Mouse (Mus musculus): Measurements from ENCODE around the gene Prkra. TPM values are rescaled to one million over a fixed set of nuclear protein-coding genes. Genes with fewer than 3 reads are reported as not detected.
A peak's percentile ranks its signal among the peaks of the same experiment; 100 is the strongest.

The Prkra gene
- total and polyA plus RNA-seq, 3 experiments = 9.6 to 12.4 (median 12.1) TPM

DNA sequence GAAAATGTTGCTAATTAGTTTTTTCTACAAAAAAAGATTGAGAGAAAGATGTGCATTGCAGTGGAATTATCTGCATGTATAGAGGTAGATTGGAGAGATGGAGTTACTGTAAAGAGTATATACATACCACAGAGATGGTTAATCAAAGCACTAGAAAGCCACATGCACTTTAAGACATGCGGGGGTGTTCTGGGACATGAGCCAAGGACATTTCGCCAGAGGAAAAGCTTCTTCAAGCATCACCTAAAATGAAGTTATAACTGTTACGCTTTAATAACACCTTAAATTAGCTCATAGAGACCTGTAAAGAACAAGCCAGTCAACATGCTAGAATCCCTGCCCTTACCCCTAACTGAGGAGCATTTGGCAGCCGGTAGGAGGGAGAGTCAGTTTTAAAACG lies 19.4 kb upstream of the Prkra start:
- H3K27me3 ChIP-seq (ENCODE audit: control insufficient read depth, insufficient read depth, low read length) = no peaks in the 10 kb centered on the region
- 39% methylated on average over 5 of the region's 5 CpGs for WGBS
- no peak overlapping the region for H3K9ac ChIP-seq (ENCODE audit: low read depth, low read length)
- TF ChIP-seq POLR2A (IDR thresholded peaks at IDR 0.05; ENCODE audit: insufficient read depth, low read depth, low read length) (no peak), CTCF (IDR thresholded peaks at IDR 0.05) (no peak), EP300 (IDR thresholded peaks at IDR 0.05; ENCODE audit: insufficient read depth, low read depth, low read length) (no peak)
- no peaks in the 10 kb centered on the region for H3K79me2 ChIP-seq (replicated peaks; ENCODE audit: control insufficient read depth, insufficient read depth, low read length)
- DNase-seq = no peak
- no peaks in the 10 kb centered on the region; the same call in 1 of the 2 replicates for H3K4me1 ChIP-seq (ENCODE audit: control insufficient read depth, insufficient read depth, low read length)
- peaks cover 2% of the 10 kb centered on the region; the same call in 1 of the 2 replicates for H3K36me3 ChIP-seq (ENCODE audit: control insufficient read depth, insufficient read depth, low read length)
- no peak overlapping the region for H3K27ac ChIP-seq
- intact Hi-C loops (cut with DNase I) = no loop called here
- H3K4me3 ChIP-seq = no peak overlapping the region

DNA sequence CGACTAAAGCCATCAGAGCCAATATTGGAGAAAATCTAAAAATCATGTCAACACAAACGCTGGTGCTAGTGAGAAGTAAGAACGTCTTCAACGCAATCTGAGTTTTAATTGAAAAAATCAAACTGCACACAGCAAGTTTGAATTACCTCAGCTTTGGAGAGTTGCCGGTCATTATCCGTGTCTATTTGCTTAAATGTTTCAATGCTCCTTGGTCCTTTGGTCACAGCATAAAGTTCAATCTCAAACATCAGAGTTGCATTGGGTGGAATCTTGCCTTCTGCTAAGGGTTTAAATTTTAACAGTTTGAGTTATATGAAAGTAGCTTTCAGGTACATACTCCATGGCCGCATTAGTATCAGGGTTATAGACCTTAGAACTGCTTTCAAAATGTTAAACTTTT lies 17.7 kb upstream of the Prkra start:
- H3K9ac ChIP-seq (ENCODE audit: low read depth, low read length) = no peak overlapping the region
- H3K27me3 ChIP-seq (ENCODE audit: control insufficient read depth, insufficient read depth, low read length) = no peaks in the 10 kb centered on the region
- 96% methylated on average over 7 of the region's 7 CpGs for WGBS
- no peak overlapping the region for H3K4me3 ChIP-seq
- no peak for DNase-seq
- intact Hi-C loops (cut with DNase I) = no loop called here
- no peaks in the 10 kb centered on the region; the same call in 1 of the 2 replicates for H3K4me1 ChIP-seq (ENCODE audit: control insufficient read depth, insufficient read depth, low read length)
- H3K27ac ChIP-seq = no peak overlapping the region
- TF ChIP-seq EP300 (IDR thresholded peaks at IDR 0.05; ENCODE audit: insufficient read depth, low read depth, low read length) = no peak
- TF ChIP-seq CTCF (IDR thresholded peaks at IDR 0.05) = no peak
- no peak for TF ChIP-seq POLR2A (IDR thresholded peaks at IDR 0.05; ENCODE audit: insufficient read depth, low read depth, low read length)
- no peaks in the 10 kb centered on the region; the same call in 1 of the 2 replicates for H3K36me3 ChIP-seq (ENCODE audit: control insufficient read depth, insufficient read depth, low read length)
- no peaks in the 10 kb centered on the region for H3K79me2 ChIP-seq (replicated peaks; ENCODE audit: control insufficient read depth, insufficient read depth, low read length)

GRCm38 (mm10) chr2:76659419-76659818 lies 11.6 kb upstream of the Prkra start:
- H3K4me1 ChIP-seq (ENCODE audit: control insufficient read depth, insufficient read depth, low read length) = no peaks in the 10 kb centered on the region
- no peak for TF ChIP-seq CTCF (IDR thresholded peaks at IDR 0.05)
- no peak for TF ChIP-seq EP300 (IDR thresholded peaks at IDR 0.05; ENCODE audit: insufficient read depth, low read depth, low read length)
- no peak for TF ChIP-seq POLR2A (IDR thresholded peaks at IDR 0.05; ENCODE audit: insufficient read depth, low read depth, low read length)
- H3K9ac ChIP-seq (ENCODE audit: low read depth, low read length) = no peak overlapping the region
- intact Hi-C loops (cut with DNase I) = no loop called here
- DNase-seq = no peak
- no peaks in the 10 kb centered on the region for H3K36me3 ChIP-seq (ENCODE audit: control insufficient read depth, insufficient read depth, low read length)
- H3K27me3 ChIP-seq (ENCODE audit: control insufficient read depth, insufficient read depth, low read length) = no peaks in the 10 kb centered on the region
- no peak overlapping the region for H3K27ac ChIP-seq
- H3K4me3 ChIP-seq = no peak overlapping the region
- no peaks in the 10 kb centered on the region for H3K79me2 ChIP-seq (replicated peaks; ENCODE audit: control insufficient read depth, insufficient read depth, low read length)
- 65% methylated on average over 5 of the region's 8 CpGs for WGBS

DNA sequence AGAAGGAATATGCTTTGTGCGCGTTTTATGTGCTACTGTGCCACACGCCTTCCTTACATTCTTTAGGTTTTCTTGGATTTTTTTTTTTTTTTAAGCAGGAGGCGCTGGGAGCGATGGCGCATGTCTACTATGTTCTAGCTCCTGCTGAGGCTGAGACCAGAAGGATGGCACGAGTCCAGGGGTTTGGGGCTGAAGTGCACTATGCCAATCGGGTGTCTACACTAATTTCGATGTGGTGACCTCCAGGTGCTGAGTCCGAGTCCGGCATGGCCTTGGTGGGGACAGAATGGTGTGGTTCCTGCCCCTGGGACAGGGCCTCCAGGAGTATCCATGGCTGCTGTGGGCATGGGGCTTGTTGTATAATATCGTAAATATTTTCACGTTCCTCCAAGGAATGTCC lies 10.7 kb upstream of the Prkra start:
- Histone ChIP-seq H3K4me3 (no peak overlapping the region), H3K27ac (no peak overlapping the region), H3K9ac (ENCODE audit: low read depth, low read length) (no peak overlapping the region), H3K4me1 (ENCODE audit: control insufficient read depth, insufficient read depth, low read length) (no peaks in the 10 kb centered on the region), H3K36me3 (ENCODE audit: control insufficient read depth, insufficient read depth, low read length) (no peaks in the 10 kb centered on the region), H3K27me3 (ENCODE audit: control insufficient read depth, insufficient read depth, low read length) (no peaks in the 10 kb centered on the region), H3K79me2 (replicated peaks; ENCODE audit: control insufficient read depth, insufficient read depth, low read length) (no peaks in the 10 kb centered on the region)
- no peak for TF ChIP-seq POLR2A (IDR thresholded peaks at IDR 0.05; ENCODE audit: insufficient read depth, low read depth, low read length)
- TF ChIP-seq EP300 (IDR thresholded peaks at IDR 0.05; ENCODE audit: insufficient read depth, low read depth, low read length) = no peak
- no peak for TF ChIP-seq CTCF (IDR thresholded peaks at IDR 0.05)
- intact Hi-C loops (cut with DNase I) = no loop called here
- DNase-seq = no peak
- WGBS = 78% methylated on average over 13 of the region's 13 CpGs

GRCm38 (mm10) chr2:76655982-76656381 lies 8.2 kb upstream of the Prkra start:
- no peak overlapping the region for H3K9ac ChIP-seq (ENCODE audit: low read depth, low read length)
- intact Hi-C loops (cut with DNase I) = no loop called here
- TF ChIP-seq POLR2A (IDR thresholded peaks at IDR 0.05; ENCODE audit: insufficient read depth, low read depth, low read length) = no peak
- TF ChIP-seq EP300 (IDR thresholded peaks at IDR 0.05; ENCODE audit: insufficient read depth, low read depth, low read length) = no peak
- TF ChIP-seq CTCF (IDR thresholded peaks at IDR 0.05) = peak; percentile 57
- no peak overlapping the region for H3K27ac ChIP-seq
- DNase-seq = no peak
- H3K36me3 ChIP-seq (ENCODE audit: control insufficient read depth, insufficient read depth, low read length) = no peaks in the 10 kb centered on the region
- no peaks in the 10 kb centered on the region for H3K27me3 ChIP-seq (ENCODE audit: control insufficient read depth, insufficient read depth, low read length)
- WGBS = 6% methylated on average over 1 of the region's 1 CpGs
- no peak overlapping the region for H3K4me3 ChIP-seq
- no peaks in the 10 kb centered on the region for H3K79me2 ChIP-seq (replicated peaks; ENCODE audit: control insufficient read depth, insufficient read depth, low read length)
- H3K4me1 ChIP-seq (ENCODE audit: control insufficient read depth, insufficient read depth, low read length) = no peaks in the 10 kb centered on the region

DNA sequence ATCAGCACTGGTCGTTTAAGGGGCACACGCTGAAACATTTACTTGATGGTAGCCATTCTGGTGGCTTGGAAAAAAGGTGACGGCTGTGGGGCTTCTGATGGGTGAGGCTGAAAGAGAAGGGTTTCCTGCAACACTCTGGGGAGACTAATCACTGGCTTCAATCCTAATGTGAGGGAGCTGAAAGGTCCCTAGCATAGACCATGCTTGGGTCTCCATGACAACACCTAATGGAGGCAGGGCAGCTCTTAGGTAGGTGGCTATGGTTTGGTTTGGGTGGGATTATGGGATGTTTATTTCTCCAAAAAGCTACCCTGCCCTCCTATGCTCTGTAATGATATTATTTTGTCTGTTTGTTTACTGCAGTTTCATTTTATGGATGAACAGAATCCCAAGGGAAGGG lies 7.6 kb upstream of the Prkra start:
- H3K4me3 ChIP-seq = no peak overlapping the region
- WGBS = 70% methylated on average over 3 of the region's 3 CpGs
- no peaks in the 10 kb centered on the region for H3K27me3 ChIP-seq (ENCODE audit: control insufficient read depth, insufficient read depth, low read length)
- H3K9ac ChIP-seq (ENCODE audit: low read depth, low read length) = no peak overlapping the region
- no peak for DNase-seq
- intact Hi-C loops (cut with DNase I) = no loop called here
- H3K79me2 ChIP-seq (replicated peaks; ENCODE audit: control insufficient read depth, insufficient read depth, low read length) = no peaks in the 10 kb centered on the region
- H3K4me1 ChIP-seq (ENCODE audit: control insufficient read depth, insufficient read depth, low read length) = no peaks in the 10 kb centered on the region
- H3K27ac ChIP-seq = no peak overlapping the region
- H3K36me3 ChIP-seq (ENCODE audit: control insufficient read depth, insufficient read depth, low read length) = no peaks in the 10 kb centered on the region
- TF ChIP-seq POLR2A (IDR thresholded peaks at IDR 0.05; ENCODE audit: insufficient read depth, low read depth, low read length) = no peak
- TF ChIP-seq EP300 (IDR thresholded peaks at IDR 0.05; ENCODE audit: insufficient read depth, low read depth, low read length) = no peak
- no peak for TF ChIP-seq CTCF (IDR thresholded peaks at IDR 0.05)

Data from heart, adult 2 months (tissue).